Mouse (Mus musculus): Measurements from ENCODE around the gene Xpa. TPM values are rescaled to one million over a fixed set of nuclear protein-coding genes. Genes with fewer than 3 reads are reported as not detected.

The Xpa gene
- polyA plus RNA-seq, 1 experiment from 2014 or later: 34.2 TPM

DNA sequence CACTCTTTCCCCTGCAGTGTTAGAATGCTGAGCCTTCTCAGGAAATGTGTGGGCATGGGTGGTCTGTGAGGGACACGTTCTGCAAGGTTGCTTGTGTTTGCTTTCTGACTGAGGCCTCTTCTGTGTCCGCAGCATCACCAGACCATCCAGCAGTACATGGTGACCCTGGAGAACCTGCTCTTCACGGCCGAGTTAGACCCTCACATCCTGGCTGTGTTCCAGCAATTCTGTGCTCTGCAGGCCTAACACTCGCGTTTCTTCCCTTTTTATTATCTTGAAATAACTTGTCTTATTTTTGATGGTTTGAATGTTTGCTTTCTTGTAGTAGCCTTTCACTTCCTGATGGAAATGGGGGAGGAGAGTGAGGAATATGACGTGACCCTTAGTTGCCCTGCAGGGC, 24.4 kb downstream of the Xpa start:
- Histone ChIP-seq H3K27ac (ENCODE audit: low read length) (no peak overlapping the region), H3K4me3 (ENCODE audit: low read depth, low read length) (no peak overlapping the region), H3K9ac (ENCODE audit: low read depth, low read length) (no peak overlapping the region), H3K27me3 (ENCODE audit: control insufficient read depth, insufficient read depth, low read depth, low read length) (no peaks in the 10 kb centered on the region), H3K9me3 (replicated peaks; ENCODE audit: control insufficient read depth, low read length, poor library complexity, severe bottlenecking) (no peaks in the 10 kb centered on the region), H3K36me3 (ENCODE audit: control insufficient read depth, insufficient read depth, low read length) (peaks cover 75% of the 10 kb centered on the region), H3K4me1 (ENCODE audit: control insufficient read depth, insufficient read depth, low read length) (no peaks in the 10 kb centered on the region), H3K4me2 (ENCODE audit: low read length) (no peak overlapping the region)
- no peak for ATAC-seq
- 85% methylated on average over 7 of the region's 7 CpGs for WGBS

DNA sequence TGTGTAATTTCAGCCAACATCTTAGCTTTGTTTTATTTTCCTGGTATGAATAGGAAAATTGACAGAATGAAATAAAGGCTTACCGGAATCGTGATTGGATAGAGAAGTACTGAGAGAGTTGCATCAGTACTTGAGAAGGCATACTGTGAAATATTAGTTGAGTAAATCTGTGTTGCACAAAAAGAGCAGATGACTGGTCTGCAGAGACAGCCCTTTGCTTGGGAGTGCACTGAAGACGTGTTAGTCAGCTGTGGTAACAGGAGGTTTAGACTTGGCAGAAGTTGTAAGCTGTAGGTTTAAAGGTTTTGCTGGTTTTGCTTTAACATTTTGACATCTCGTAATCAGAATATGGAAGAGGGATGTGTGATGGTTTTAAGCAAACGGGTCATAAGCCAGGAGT, 30.3 kb downstream of the Xpa start:
- no peak overlapping the region for H3K27ac ChIP-seq (ENCODE audit: low read length)
- no peaks in the 10 kb centered on the region for H3K9me3 ChIP-seq (replicated peaks; ENCODE audit: control insufficient read depth, low read length, poor library complexity, severe bottlenecking)
- H3K9ac ChIP-seq (ENCODE audit: low read depth, low read length): no peak overlapping the region
- peaks cover 61% of the 10 kb centered on the region for H3K36me3 ChIP-seq (ENCODE audit: control insufficient read depth, insufficient read depth, low read length)
- no peak for ATAC-seq
- no peaks in the 10 kb centered on the region for H3K27me3 ChIP-seq (ENCODE audit: control insufficient read depth, insufficient read depth, low read depth, low read length)
- no peak overlapping the region for H3K4me3 ChIP-seq (ENCODE audit: low read depth, low read length)
- 95% methylated on average over 5 of the region's 5 CpGs for WGBS
- H3K4me2 ChIP-seq (ENCODE audit: low read length): no peak overlapping the region
- H3K4me1 ChIP-seq (ENCODE audit: control insufficient read depth, insufficient read depth, low read length): no peaks in the 10 kb centered on the region

DNA sequence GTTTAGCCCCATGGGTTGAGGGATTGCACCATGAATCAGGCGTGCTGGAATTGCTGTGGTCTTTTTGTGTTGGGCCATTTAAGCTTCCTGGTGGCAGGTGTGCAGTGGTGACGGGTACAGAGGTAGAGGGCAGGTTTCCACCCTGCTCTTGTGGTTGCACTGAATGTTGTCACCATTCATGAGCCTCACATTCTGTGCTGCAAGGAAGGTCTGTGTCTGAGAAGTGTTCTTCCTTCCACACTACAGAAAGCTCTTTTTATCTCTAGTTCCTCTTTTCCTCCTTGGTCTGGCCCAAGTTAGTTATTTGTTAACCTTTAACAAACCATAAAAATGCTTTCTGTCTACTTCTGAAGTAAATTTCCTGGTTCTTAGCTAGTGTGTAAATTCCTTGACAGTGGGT, 32.1 kb downstream of the Xpa start:
- ATAC-seq: no peak
- Histone ChIP-seq H3K4me1 (ENCODE audit: control insufficient read depth, insufficient read depth, low read length) (no peaks in the 10 kb centered on the region), H3K27ac (ENCODE audit: low read length) (no peak overlapping the region), H3K27me3 (ENCODE audit: control insufficient read depth, insufficient read depth, low read depth, low read length) (no peaks in the 10 kb centered on the region), H3K4me2 (ENCODE audit: low read length) (no peak overlapping the region), H3K9me3 (replicated peaks; ENCODE audit: control insufficient read depth, low read length, poor library complexity, severe bottlenecking) (no peaks in the 10 kb centered on the region), H3K36me3 (ENCODE audit: control insufficient read depth, insufficient read depth, low read length) (peaks cover 51% of the 10 kb centered on the region), H3K4me3 (ENCODE audit: low read depth, low read length) (no peak overlapping the region), H3K9ac (ENCODE audit: low read depth, low read length) (no peak overlapping the region)
- 80% methylated on average over 2 of the region's 2 CpGs for WGBS

DNA sequence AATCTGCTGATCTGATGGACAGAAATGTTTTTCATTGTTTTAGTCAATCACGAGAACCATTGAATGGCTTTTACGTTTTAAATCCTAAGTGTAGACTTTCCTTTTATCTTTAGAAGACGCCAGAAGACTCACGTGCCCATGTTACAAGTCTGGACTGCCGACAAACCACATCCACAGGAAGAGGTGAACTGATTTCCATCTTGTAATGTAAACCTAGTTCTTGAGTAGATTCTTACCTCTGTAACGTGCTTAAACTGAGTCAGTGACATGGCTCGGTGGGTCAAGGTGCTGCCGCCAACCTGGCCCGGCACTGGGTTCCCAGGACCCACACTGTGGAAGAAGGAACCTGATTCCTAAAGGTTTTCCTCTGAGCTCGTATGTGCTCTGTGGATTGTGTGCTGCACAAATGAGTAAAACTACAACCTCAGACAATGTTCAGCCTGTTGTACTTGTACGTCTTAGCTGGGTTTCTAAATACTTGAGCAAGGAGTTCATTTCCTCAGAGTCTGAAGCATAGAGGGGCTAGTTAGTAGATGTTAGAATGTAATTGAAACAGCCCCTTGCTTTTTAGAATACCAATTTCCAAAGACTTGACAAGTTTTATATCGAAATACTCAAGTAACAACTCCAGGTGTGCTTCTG, 44.1 kb downstream of the Xpa start:
- Histone ChIP-seq H3K27me3 (ENCODE audit: control insufficient read depth, insufficient read depth, low read depth, low read length) (no peaks in the 10 kb centered on the region), H3K9ac (ENCODE audit: low read depth, low read length) (no peak overlapping the region), H3K4me1 (ENCODE audit: control insufficient read depth, insufficient read depth, low read length) (no peaks in the 10 kb centered on the region), H3K4me3 (ENCODE audit: low read depth, low read length) (no peak overlapping the region), H3K27ac (ENCODE audit: low read length) (no peak overlapping the region), H3K36me3 (ENCODE audit: control insufficient read depth, insufficient read depth, low read length) (peaks cover 43% of the 10 kb centered on the region), H3K4me2 (ENCODE audit: low read length) (no peak overlapping the region), H3K9me3 (replicated peaks; ENCODE audit: control insufficient read depth, low read length, poor library complexity, severe bottlenecking) (no peaks in the 10 kb centered on the region)
- ATAC-seq: no peak
- WGBS: 94% methylated on average over 12 of the region's 12 CpGs

DNA sequence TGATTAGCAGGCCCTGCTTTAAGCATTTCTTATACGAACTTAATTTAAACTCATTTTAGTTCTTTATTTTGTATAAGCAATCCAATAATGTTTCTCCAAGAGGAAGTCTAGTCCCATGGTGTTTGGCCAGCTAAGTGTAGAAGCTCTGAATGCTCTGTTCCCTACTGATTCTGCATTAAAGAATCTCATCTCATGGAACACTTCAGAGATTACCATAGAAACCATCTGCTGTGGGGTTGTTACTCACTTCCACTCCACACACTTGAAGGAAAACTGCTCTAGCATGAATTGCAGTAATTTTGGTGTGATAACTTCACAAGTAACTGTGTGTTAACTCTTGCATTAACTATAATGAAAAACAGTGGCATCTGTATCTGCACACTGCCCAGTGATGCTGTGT, 49.2 kb downstream of the Xpa start:
- H3K4me3 ChIP-seq (ENCODE audit: low read depth, low read length): no peak overlapping the region
- no peaks in the 10 kb centered on the region for H3K4me1 ChIP-seq (ENCODE audit: control insufficient read depth, insufficient read depth, low read length)
- 91% methylated on average over 1 of the region's 1 CpGs for WGBS
- H3K27ac ChIP-seq (ENCODE audit: low read length): no peak overlapping the region
- no peaks in the 10 kb centered on the region for H3K9me3 ChIP-seq (replicated peaks; ENCODE audit: control insufficient read depth, low read length, poor library complexity, severe bottlenecking)
- no peaks in the 10 kb centered on the region for H3K27me3 ChIP-seq (ENCODE audit: control insufficient read depth, insufficient read depth, low read depth, low read length)
- H3K36me3 ChIP-seq (ENCODE audit: control insufficient read depth, insufficient read depth, low read length): peaks cover 10% of the 10 kb centered on the region
- no peak overlapping the region for H3K4me2 ChIP-seq (ENCODE audit: low read length)
- no peak for ATAC-seq
- no peak overlapping the region for H3K9ac ChIP-seq (ENCODE audit: low read depth, low read length)

DNA sequence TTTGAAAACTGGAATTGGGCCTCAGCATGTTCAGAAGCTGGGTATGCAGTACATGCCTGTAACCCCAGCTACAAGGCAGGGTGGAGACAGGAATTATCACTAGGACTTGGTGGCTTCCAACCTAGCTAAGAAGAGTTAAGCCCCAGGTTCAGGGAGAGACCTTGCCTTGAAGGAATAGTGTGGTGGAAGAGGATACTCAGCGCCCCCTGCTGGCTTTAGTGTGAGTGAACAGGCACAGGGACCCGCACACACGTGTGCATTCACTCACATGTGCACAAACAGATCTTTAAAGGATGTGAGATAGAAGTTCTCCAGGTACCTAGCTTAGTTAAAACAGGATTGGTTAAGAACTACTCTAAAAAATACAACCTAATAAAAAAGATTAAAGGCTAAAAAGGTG, 51.8 kb downstream of the Xpa start:
- Histone ChIP-seq H3K9ac (ENCODE audit: low read depth, low read length) (no peak overlapping the region), H3K27ac (ENCODE audit: low read length) (no peak overlapping the region), H3K4me3 (ENCODE audit: low read depth, low read length) (no peak overlapping the region), H3K4me2 (ENCODE audit: low read length) (no peak overlapping the region), H3K4me1 (ENCODE audit: control insufficient read depth, insufficient read depth, low read length) (peaks cover 12% of the 10 kb centered on the region), H3K27me3 (ENCODE audit: control insufficient read depth, insufficient read depth, low read depth, low read length) (no peaks in the 10 kb centered on the region), H3K36me3 (ENCODE audit: control insufficient read depth, insufficient read depth, low read length) (peaks cover 6% of the 10 kb centered on the region), H3K9me3 (replicated peaks; ENCODE audit: control insufficient read depth, low read length, poor library complexity, severe bottlenecking) (no peaks in the 10 kb centered on the region)
- 73% methylated on average over 3 of the region's 3 CpGs for WGBS
- no peak for ATAC-seq

DNA sequence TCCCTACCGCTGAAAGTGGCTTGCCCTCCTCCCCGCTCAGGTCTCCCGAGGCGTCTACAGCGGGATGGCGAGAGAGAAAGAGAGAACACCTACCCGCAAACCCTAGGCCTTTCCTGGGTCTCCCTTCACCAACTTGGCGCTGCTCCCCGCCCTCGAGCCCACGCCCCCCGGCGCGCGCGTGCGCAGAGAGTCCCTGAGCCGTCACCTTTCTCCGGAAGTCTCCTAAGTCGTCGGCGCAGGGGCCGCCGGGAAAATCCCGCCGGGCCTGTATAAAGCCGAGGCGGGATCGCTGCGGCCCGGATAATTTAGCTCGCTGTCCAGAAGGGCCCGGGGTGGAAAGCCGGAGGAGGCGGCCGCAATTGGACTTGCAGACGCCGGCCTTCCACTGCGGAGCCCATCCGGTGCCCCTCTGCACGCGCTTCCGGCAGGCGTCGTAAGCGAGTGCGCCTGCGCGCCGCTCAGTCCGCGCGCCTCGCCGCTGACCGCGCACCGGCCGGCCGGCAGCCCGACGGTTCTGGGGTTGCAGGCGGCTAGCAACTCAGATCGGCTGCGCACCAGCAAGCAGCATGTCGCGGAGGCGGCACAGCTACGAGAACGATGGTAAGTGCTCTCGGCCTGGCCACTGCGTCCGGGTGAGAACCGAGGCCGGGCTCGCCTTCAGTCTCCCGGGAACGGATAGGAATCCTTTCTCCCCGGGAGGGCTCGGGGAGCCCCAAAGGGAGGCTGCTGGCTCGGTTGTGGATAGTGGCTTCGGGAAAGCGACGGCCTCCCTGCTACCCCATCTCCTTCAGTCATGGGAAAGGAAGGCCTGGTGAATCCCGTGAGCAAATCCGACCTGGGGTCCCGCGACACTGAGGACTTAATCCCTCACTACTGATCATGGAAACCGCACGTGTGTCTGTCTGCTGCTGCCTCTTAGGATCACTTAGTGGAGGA, 57.6 kb downstream of the Xpa start, which contains the start of the genes Ncbp1 and Tstd2:
Ncbp1 (plus strand) TSS at position 327 of the 936 bp plus-strand sequence.
Tstd2 (minus strand) TSS at position 408 of the 936 bp plus-strand sequence.
- ATAC-seq: peak; percentile 94
- Histone ChIP-seq H3K9ac (ENCODE audit: low read depth, low read length) (peak within 1 kb of the TSS; percentile 80), H3K4me3 (ENCODE audit: low read depth, low read length) (peak within 1 kb of the TSS; percentile 68), H3K4me2 (ENCODE audit: low read length) (peak within 1 kb of the TSS; percentile 73), H3K4me1 (ENCODE audit: control insufficient read depth, insufficient read depth, low read length) (peaks cover 23% of the 10 kb centered on the region), H3K9me3 (replicated peaks; ENCODE audit: control insufficient read depth, low read length, poor library complexity, severe bottlenecking) (no peaks in the 10 kb centered on the region), H3K36me3 (ENCODE audit: control insufficient read depth, insufficient read depth, low read length) (no peaks in the 10 kb centered on the region), H3K27ac (ENCODE audit: low read length) (peak within 1 kb of the TSS; percentile 98), H3K27me3 (ENCODE audit: control insufficient read depth, insufficient read depth, low read depth, low read length) (no peaks in the 10 kb centered on the region)
- under 1% methylated on average over 89 of the region's 90 CpGs for WGBS

DNA sequence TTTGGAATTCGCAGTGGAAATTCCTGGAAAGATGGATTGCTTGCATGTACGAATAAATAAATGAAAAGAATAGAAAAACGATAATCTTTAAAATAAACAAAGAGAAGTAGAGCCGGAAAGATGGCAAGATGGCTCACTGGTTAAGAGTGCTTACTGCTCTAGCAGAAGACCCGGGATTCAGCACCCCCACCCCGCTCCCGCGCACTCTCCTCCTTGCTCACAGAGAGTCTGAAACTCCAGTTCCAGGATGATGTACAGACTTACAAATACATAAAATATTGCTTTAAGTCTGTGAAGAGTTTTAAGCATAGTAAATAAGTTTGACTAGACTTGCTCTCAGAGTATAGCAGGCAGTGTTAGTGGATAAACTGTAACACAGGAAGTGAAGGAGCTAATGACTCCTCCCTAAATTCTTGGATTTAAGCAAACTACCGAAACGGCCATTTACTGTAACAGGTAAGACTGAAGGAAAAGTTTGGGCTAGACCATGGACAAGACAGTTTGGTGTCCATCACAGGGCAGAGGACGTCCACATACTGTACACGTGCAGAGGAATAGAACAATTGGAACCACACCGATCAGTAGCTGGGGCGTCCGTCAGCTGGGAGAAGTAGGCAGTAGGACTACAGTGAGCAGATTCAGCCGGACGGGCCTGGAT, 58.4 kb downstream of the Xpa start:
- Histone ChIP-seq H3K9ac (ENCODE audit: low read depth, low read length) (peak overlapping the region; percentile 80), H3K27ac (ENCODE audit: low read length) (peak overlapping the region; percentile 98), H3K36me3 (ENCODE audit: control insufficient read depth, insufficient read depth, low read length) (no peaks in the 10 kb centered on the region), H3K4me1 (ENCODE audit: control insufficient read depth, insufficient read depth, low read length) (peaks cover 23% of the 10 kb centered on the region), H3K4me2 (ENCODE audit: low read length) (peak overlapping the region; percentile 73), H3K9me3 (replicated peaks; ENCODE audit: control insufficient read depth, low read length, poor library complexity, severe bottlenecking) (no peaks in the 10 kb centered on the region), H3K27me3 (ENCODE audit: control insufficient read depth, insufficient read depth, low read depth, low read length) (no peaks in the 10 kb centered on the region), H3K4me3 (ENCODE audit: low read depth, low read length) (peak overlapping the region; percentile 68)
- 6% methylated on average over 17 of the region's 17 CpGs for WGBS
- peak; percentile 84 for ATAC-seq

Measured in midbrain, embryonic 16.5 days (tissue).